Mouse (Mus musculus): ENCODE measurements around the gene Pgam1.
"Not testable (repeated sequence)": the region's sequence is repeated elsewhere in the genome, so short reads cannot be mapped to it uniquely, and the experiment has no call there.

DNA sequence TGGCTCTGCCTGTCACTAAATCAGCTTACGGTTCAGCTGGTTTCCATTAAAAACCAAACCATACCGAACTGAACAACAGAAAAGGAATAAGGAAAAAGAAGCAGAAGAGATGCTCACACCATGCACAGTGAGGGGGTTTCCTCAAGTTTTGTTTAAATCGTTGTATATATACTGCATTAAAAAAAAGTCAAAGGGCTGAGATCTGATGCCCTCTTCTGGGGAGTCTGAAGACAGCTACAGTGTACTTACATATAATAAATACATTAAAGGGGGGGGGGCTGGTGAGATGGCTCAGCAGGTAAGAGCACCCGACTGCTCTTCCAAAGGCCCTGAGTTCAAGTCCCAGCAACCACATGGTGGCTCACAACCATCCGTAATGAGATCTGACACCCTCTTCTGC lies 41.8 kb upstream of the Pgam1 start:
- not testable (repeated sequence) for TF ChIP-seq MAX (IDR thresholded peaks at IDR 0.05; ENCODE audit: low read depth); MYOD1 (IDR thresholded peaks at IDR 0.05; ENCODE audit: control insufficient read depth in 1 of 3, insufficient read length in 2 of 3, low read depth in 2 of 3); POLR2A (IDR thresholded peaks at IDR 0.05; ENCODE audit: insufficient read length, low read depth); USF1 (IDR thresholded peaks at IDR 0.05; ENCODE audit: low read depth); MYOG (IDR thresholded peaks at IDR 0.05; ENCODE audit: control insufficient read depth in 1 of 3, insufficient read depth in 1 of 3, insufficient read length in 2 of 3, low read depth in 2 of 3); CEBPB (IDR thresholded peaks at IDR 0.05; ENCODE audit: insufficient read depth, poor library complexity, severe bottlenecking); E2F4 (IDR thresholded peaks at IDR 0.05; ENCODE audit: insufficient read depth); POLR2AphosphoS2 (IDR thresholded peaks at IDR 0.05; ENCODE audit: insufficient read length, low read depth); REST (IDR thresholded peaks at IDR 0.05; ENCODE audit: insufficient read depth, insufficient read length); TCF3 (IDR thresholded peaks at IDR 0.05; ENCODE audit: insufficient read length, low read depth)
